Mouse (Mus musculus) megakaryocyte-erythroid progenitor cell, adult 5 weeks (primary cell): ENCODE results near the gene Ccdc58. TPM values are rescaled to one million over a fixed set of nuclear protein-coding genes. Genes with fewer than 3 reads are reported as not detected.

Experiments
- polyA plus RNA-seq: library from polyadenylated mRNA; stranded (reverse); fragments of >175 nt; gene quantifications from 2 replicates; pipeline ENCODE4 v1.2.3, GENCODE M21; 2012

Gene Ccdc58
- 5.2 and 5.4 TPM in 2 replicates for polyA plus RNA-seq

GRCm38 (mm10) chr16:36071450-36072379 is at the start of gene Ccdc58, which contains the start of gene Fam162a:
Gene Ccdc58 (plus strand): TSS chr16:36071685.
Gene Fam162a (minus strand): TSS chr16:36071594.

GRCm38 (mm10) chr16:36040640-36041624 is 30.6 kb upstream of the Ccdc58 start, which contains the start of gene Wdr5b:
Gene Wdr5b (plus strand): TSS chr16:36041190.

GRCm38 (mm10) chr16:36131141-36131540 is 59.7 kb downstream of the Ccdc58 start, which contains the start of gene Csta1:
Gene Csta1 (minus strand): TSS chr16:36131241.

Other genes with a start within 250 kb of the Ccdc58 start
- gene Parp14, start 200.1 kb upstream of the Ccdc58 start, polyA plus RNA-seq = 7.7 and 11.4 TPM in 2 replicates
- gene Parp9, start 133.2 kb upstream of the Ccdc58 start, polyA plus RNA-seq = 3.3 and 3.4 TPM in 2 replicates
- 5.5 and 6.5 TPM in 2 replicates for gene Dtx3l, start 132.5 kb upstream of the Ccdc58 start, polyA plus RNA-seq
- 59.4 and 66.2 TPM in 2 replicates for gene Kpna1, start 92.9 kb upstream of the Ccdc58 start, polyA plus RNA-seq
- 0.15 and 0.35 TPM in 2 replicates for gene Wdr5b, start 30.5 kb upstream of the Ccdc58 start, polyA plus RNA-seq
- 115 and 118 TPM in 2 replicates for gene Fam162a, start 91 bp upstream of the Ccdc58 start, polyA plus RNA-seq
- gene Csta1, start 59.6 kb downstream of the Ccdc58 start, polyA plus RNA-seq = not detected in 2 replicates
- not detected in 2 replicates for gene Stfa2l1, start 85.1 kb downstream of the Ccdc58 start, polyA plus RNA-seq
- gene Gm5483, start 112.5 kb downstream of the Ccdc58 start, polyA plus RNA-seq = 0.03 and 0.23 TPM in 2 replicates
- not detected in 2 replicates for gene Gm5416, start 138.7 kb downstream of the Ccdc58 start, polyA plus RNA-seq
- not detected in 2 replicates for gene 2010005H15Rik, start 149.8 kb downstream of the Ccdc58 start, polyA plus RNA-seq
- gene Stfa1, start 205.3 kb downstream of the Ccdc58 start, polyA plus RNA-seq = not detected in 2 replicates